Mouse (Mus musculus) stomach, postnatal 0 days (tissue): Measurements from ENCODE around the gene Cdc7.

ENCODE experiments used
- CTCF ChIP-seq: IDR thresholded peaks from 2 replicates; pipeline ENCODE4 v1.5.1; 2016; ENCODE audit warnings: antibody characterized with exemption, low read depth, mild to moderate bottlenecking, moderate library complexity
- EP300 ChIP-seq: optimal IDR thresholded peaks from 2 replicates; pipeline ENCODE3; 2016; ENCODE audit warnings: antibody characterized with exemption

DNA sequence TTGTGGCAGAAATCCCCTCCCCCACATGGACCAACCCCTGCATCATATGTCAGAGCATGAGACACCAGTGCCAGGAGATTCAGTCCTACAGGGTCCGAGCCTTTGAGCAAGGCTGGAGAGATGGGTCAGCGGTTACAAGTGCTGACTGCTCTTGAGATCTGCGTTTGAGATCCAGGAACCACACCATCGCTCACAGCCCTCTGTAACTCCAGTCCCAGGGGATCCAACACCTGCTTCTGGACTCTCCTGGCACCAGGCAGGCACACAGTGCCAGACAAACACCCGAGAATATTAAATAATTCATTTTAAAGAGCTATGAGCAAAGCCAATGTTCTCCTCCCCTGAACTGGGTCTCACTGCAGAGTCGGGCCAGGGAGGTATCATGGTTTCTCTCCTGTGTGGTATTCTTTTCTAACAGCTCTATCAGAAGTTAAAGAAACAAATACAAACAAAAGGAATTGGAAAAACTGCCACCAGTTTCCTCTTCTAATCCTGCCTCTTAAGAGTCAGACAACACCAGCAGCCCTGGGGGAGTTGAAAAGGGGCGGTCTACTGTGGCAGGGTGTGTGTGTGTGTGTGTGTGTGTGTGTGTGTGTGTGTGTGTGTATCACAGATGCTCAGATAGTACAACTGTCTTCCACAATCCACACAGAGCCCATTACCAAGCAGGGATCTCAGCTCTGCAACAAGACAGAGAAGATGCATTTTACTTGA lies 47.4 kb downstream of the Cdc7 start:
- TF ChIP-seq CTCF, result no peak
- TF ChIP-seq EP300, result no peak
